Mouse (Mus musculus) lung, adult 2 months (tissue): Measurements from ENCODE around the gene Tmem218.

Experiments used
- CTCF ChIP-seq: fragments of 200-500 bp; IDR thresholded peaks from 2 replicates; pipeline ENCODE4 v1.5.1; 2011; ENCODE audit warnings: mild to moderate bottlenecking, low read length, control low read depth; ENCODE audit not compliant: insufficient read depth
- POLR2A ChIP-seq: fragments of 200-500 bp; IDR thresholded peaks from 2 replicates; pipeline ENCODE4 v1.6.1; 2011; ENCODE audit warnings: low read depth, mild to moderate bottlenecking, control low read depth, low read length, borderline replicate concordance; ENCODE audit errors: extremely low read depth

DNA sequence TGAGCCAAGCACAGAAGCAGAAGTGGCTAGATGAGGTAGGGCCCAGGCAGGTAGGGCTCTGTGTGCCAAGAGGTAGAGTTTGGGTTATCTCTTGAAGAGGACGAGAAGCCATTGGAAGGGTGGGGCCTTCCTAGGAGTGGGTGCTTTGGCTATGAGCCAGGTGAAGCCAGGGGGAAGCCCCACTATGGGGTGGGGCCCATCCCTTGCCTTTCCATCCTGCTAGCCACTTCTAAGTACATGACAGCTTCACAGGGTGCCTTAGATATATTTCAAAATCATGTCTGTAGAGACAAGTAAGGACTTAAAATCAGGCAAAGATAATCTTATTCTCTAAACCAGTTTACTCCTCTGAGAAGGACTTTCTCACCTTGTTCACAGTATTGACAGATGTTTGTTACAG lies 36.6 kb downstream of the Tmem218 start:
- TF ChIP-seq POLR2A (no peak), CTCF (no peak)
